Mouse (Mus musculus): ENCODE measurements around the gene Tmem116. TPM values are rescaled to one million over a fixed set of nuclear protein-coding genes. Genes with fewer than 3 reads are reported as not detected.

Gene Tmem116
- 1.8 and 5.0 TPM in 2 replicates for polyA plus RNA-seq (2012; rRNA removed)

GRCm38 (mm10) chr5:121451644-121452025 is at the start of gene Tmem116:
Gene Tmem116 (plus strand): TSS chr5:121451893.
- TF ChIP-seq CTCF (IDR thresholded peaks at IDR 0.05; ENCODE audit: borderline replicate concordance, control insufficient read depth, extremely low read depth, insufficient read depth, low read length, poor library complexity) (no peak), POLR2A (IDR thresholded peaks at IDR 0.05; ENCODE audit: control insufficient read depth, extremely low read depth, insufficient read depth, low read length, poor library complexity) (no peak)
- Histone ChIP-seq H3K4me3 (ENCODE audit: control insufficient read depth, insufficient read depth, low read length) (peak within 1 kb of the TSS; percentile 83), H3K27me3 (ENCODE audit: control insufficient read depth, insufficient read depth, low read length) (no peaks in the 10 kb centered on the region), H3K4me1 (replicated peaks; ENCODE audit: control insufficient read depth, insufficient read depth, low read length) (peaks cover 13% of the 10 kb centered on the region), H3K36me3 (ENCODE audit: control insufficient read depth, insufficient read depth, low read length) (peaks cover 11% of the 10 kb centered on the region), H3K27ac (ENCODE audit: control insufficient read depth, insufficient read depth, low read length) (peak within 1 kb of the TSS; percentile 52)
- under 1% methylated on average over 17 of the region's 17 CpGs for WGBS
- DNase-seq, result peak; percentile 37

DNA sequence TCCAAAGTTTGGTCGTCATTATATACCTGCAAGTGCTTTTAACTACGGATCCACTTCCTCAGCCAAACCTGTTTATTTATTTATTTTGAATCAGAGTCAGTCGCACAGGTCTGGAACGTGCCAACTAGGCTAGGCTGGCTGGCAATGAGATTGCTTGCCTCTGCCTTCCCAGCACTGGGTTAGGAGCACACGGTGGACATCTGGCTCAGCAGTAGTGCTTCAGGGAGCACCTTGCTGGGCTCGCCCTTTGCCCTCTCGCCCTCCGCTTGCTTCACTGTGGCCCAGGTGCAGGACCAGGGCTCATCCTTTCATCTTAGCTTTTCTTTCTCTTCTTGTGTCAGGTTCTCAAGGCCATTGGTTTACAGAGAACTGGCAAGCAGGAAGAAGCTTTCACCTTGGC is 43.8 kb upstream of the Tmem116 start:
- Histone ChIP-seq H3K36me3 (ENCODE audit: control insufficient read depth, insufficient read depth, low read length) (peaks cover 34% of the 10 kb centered on the region), H3K4me3 (ENCODE audit: control insufficient read depth, insufficient read depth, low read length) (no peak overlapping the region), H3K27ac (ENCODE audit: control insufficient read depth, insufficient read depth, low read length) (no peak overlapping the region), H3K27me3 (ENCODE audit: control insufficient read depth, insufficient read depth, low read length) (no peaks in the 10 kb centered on the region), H3K4me1 (replicated peaks; ENCODE audit: control insufficient read depth, insufficient read depth, low read length) (peaks cover 3% of the 10 kb centered on the region; the same call in 1 of the 2 replicates)
- TF ChIP-seq POLR2A (IDR thresholded peaks at IDR 0.05; ENCODE audit: control insufficient read depth, extremely low read depth, insufficient read depth, low read length, poor library complexity) (no peak), CTCF (IDR thresholded peaks at IDR 0.05; ENCODE audit: borderline replicate concordance, control insufficient read depth, extremely low read depth, insufficient read depth, low read length, poor library complexity) (no peak)
- DNase-seq, result no peak
- WGBS, result 98% methylated on average over 8 of the region's 8 CpGs

- H3K36me3 ChIP-seq (ENCODE audit: control insufficient read depth, insufficient read depth, low read length), result peaks cover 55% of the 10 kb centered on the region
- 95% methylated on average over 4 of the region's 4 CpGs for WGBS
- no peaks in the 10 kb centered on the region for H3K27me3 ChIP-seq (ENCODE audit: control insufficient read depth, insufficient read depth, low read length)
- no peaks in the 10 kb centered on the region for H3K4me1 ChIP-seq (replicated peaks; ENCODE audit: control insufficient read depth, insufficient read depth, low read length)
- DNase-seq, result no peak
- H3K27ac ChIP-seq (ENCODE audit: control insufficient read depth, insufficient read depth, low read length), result no peak overlapping the region
- no peak for TF ChIP-seq POLR2A (IDR thresholded peaks at IDR 0.05; ENCODE audit: control insufficient read depth, extremely low read depth, insufficient read depth, low read length, poor library complexity)
- no peak for TF ChIP-seq CTCF (IDR thresholded peaks at IDR 0.05; ENCODE audit: borderline replicate concordance, control insufficient read depth, extremely low read depth, insufficient read depth, low read length, poor library complexity)
- no peak overlapping the region for H3K4me3 ChIP-seq (ENCODE audit: control insufficient read depth, insufficient read depth, low read length)
Measured at GRCm38 (mm10) chr5:121410975-121411374, 40.7 kb upstream of the Tmem116 start.

GRCm38 (mm10) chr5:121420721-121421120 is 31.0 kb upstream of the Tmem116 start:
- 97% methylated on average over 9 of the region's 9 CpGs for WGBS
- TF ChIP-seq CTCF (IDR thresholded peaks at IDR 0.05; ENCODE audit: borderline replicate concordance, control insufficient read depth, extremely low read depth, insufficient read depth, low read length, poor library complexity) (no peak), POLR2A (IDR thresholded peaks at IDR 0.05; ENCODE audit: control insufficient read depth, extremely low read depth, insufficient read depth, low read length, poor library complexity) (no peak)

GRCm38 (mm10) chr5:121422787-121423186 is 28.9 kb upstream of the Tmem116 start:
- WGBS, result over 99% methylated on average over 6 of the region's 6 CpGs
- no peaks in the 10 kb centered on the region for H3K4me1 ChIP-seq (replicated peaks; ENCODE audit: control insufficient read depth, insufficient read depth, low read length)
- peaks cover 76% of the 10 kb centered on the region for H3K36me3 ChIP-seq (ENCODE audit: control insufficient read depth, insufficient read depth, low read length)
- DNase-seq, result no peak
- no peak overlapping the region for H3K27ac ChIP-seq (ENCODE audit: control insufficient read depth, insufficient read depth, low read length)
- no peak overlapping the region for H3K4me3 ChIP-seq (ENCODE audit: control insufficient read depth, insufficient read depth, low read length)
- H3K27me3 ChIP-seq (ENCODE audit: control insufficient read depth, insufficient read depth, low read length), result no peaks in the 10 kb centered on the region
- TF ChIP-seq POLR2A (IDR thresholded peaks at IDR 0.05; ENCODE audit: control insufficient read depth, extremely low read depth, insufficient read depth, low read length, poor library complexity) (no peak), CTCF (IDR thresholded peaks at IDR 0.05; ENCODE audit: borderline replicate concordance, control insufficient read depth, extremely low read depth, insufficient read depth, low read length, poor library complexity) (no peak)

More at GRCm38 (mm10) chr5:121420721-121421120, 31.0 kb upstream of the Tmem116 start:
- H3K27me3 ChIP-seq (ENCODE audit: control insufficient read depth, insufficient read depth, low read length), result no peaks in the 10 kb centered on the region
- DNase-seq, result no peak
- peaks cover 78% of the 10 kb centered on the region for H3K36me3 ChIP-seq (ENCODE audit: control insufficient read depth, insufficient read depth, low read length)
- H3K4me1 ChIP-seq (replicated peaks; ENCODE audit: control insufficient read depth, insufficient read depth, low read length), result no peaks in the 10 kb centered on the region
- H3K4me3 ChIP-seq (ENCODE audit: control insufficient read depth, insufficient read depth, low read length), result no peak overlapping the region
- H3K27ac ChIP-seq (ENCODE audit: control insufficient read depth, insufficient read depth, low read length), result no peak overlapping the region

GRCm38 (mm10) chr5:121423297-121423696 is 28.4 kb upstream of the Tmem116 start:
- TF ChIP-seq POLR2A (IDR thresholded peaks at IDR 0.05; ENCODE audit: control insufficient read depth, extremely low read depth, insufficient read depth, low read length, poor library complexity) (no peak), CTCF (IDR thresholded peaks at IDR 0.05; ENCODE audit: borderline replicate concordance, control insufficient read depth, extremely low read depth, insufficient read depth, low read length, poor library complexity) (no peak)
- Histone ChIP-seq H3K4me3 (ENCODE audit: control insufficient read depth, insufficient read depth, low read length) (no peak overlapping the region), H3K27me3 (ENCODE audit: control insufficient read depth, insufficient read depth, low read length) (no peaks in the 10 kb centered on the region), H3K36me3 (ENCODE audit: control insufficient read depth, insufficient read depth, low read length) (peaks cover 75% of the 10 kb centered on the region), H3K27ac (ENCODE audit: control insufficient read depth, insufficient read depth, low read length) (no peak overlapping the region), H3K4me1 (replicated peaks; ENCODE audit: control insufficient read depth, insufficient read depth, low read length) (no peaks in the 10 kb centered on the region)
- WGBS, result 95% methylated on average over 10 of the region's 10 CpGs
- DNase-seq, result no peak

DNA sequence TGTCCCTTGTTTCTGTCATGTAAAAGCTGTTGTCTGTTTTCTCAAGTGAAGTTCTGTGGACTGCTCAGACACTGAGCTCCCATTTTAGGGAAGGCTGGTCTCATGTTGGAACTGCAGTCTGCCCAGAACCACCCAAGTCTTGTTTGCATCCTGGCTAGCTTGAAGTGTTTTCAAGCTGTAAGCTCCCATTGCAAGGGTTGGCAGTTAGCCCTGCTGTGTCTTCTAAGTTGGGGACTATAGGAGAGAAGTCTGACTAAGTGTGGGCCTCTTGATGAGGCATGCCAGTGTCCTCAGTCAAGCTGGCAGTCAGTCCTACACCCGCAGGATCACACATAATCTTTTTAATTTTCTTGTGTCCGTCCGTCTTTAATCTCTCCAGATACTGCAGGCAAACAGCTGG is 22.7 kb upstream of the Tmem116 start:
- Histone ChIP-seq H3K27ac (ENCODE audit: control insufficient read depth, insufficient read depth, low read length) (no peak overlapping the region), H3K27me3 (ENCODE audit: control insufficient read depth, insufficient read depth, low read length) (no peaks in the 10 kb centered on the region), H3K36me3 (ENCODE audit: control insufficient read depth, insufficient read depth, low read length) (peaks cover 89% of the 10 kb centered on the region), H3K4me3 (ENCODE audit: control insufficient read depth, insufficient read depth, low read length) (no peak overlapping the region), H3K4me1 (replicated peaks; ENCODE audit: control insufficient read depth, insufficient read depth, low read length) (no peaks in the 10 kb centered on the region)
- no peak for DNase-seq
- WGBS, result 96% methylated on average over 3 of the region's 3 CpGs
- no peak for TF ChIP-seq POLR2A (IDR thresholded peaks at IDR 0.05; ENCODE audit: control insufficient read depth, extremely low read depth, insufficient read depth, low read length, poor library complexity)
- TF ChIP-seq CTCF (IDR thresholded peaks at IDR 0.05; ENCODE audit: borderline replicate concordance, control insufficient read depth, extremely low read depth, insufficient read depth, low read length, poor library complexity), result no peak

All from thymus, adult 2 months (tissue).